Mouse (Mus musculus): Measurements from ENCODE around the gene Basp1.

DNA sequence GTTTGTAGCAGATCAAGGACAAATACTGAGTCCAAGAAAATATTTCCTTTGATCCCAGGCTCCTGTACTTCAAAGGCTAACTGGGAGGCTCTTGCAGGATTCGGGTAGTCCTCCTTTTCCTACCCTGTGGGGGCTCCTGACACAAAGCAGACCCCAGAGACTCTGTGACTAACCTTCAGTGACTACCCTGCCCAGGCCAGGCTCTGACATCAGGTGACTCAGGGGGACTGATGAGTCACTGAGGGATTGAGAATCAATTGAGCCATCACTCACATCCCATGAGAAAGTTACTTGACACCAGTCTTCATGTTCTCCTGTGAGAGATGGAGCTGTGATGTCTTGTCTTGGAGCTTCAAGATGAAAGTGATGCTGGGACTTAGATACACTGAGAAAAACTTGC, 35.8 kb upstream of the Basp1 start:
- TF ChIP-seq CTCF (IDR thresholded peaks at IDR 0.05; ENCODE audit: low read depth) (no peak), EP300 (IDR thresholded peaks at IDR 0.05; ENCODE audit: low read depth) (no peak)

Data from liver, embryonic 14.5 days (tissue).